Mouse (Mus musculus) intestine, embryonic 15.5 days (tissue): ENCODE measurements around the gene Ttll12. TPM values are rescaled to one million over a fixed set of nuclear protein-coding genes. Genes with fewer than 3 reads are reported as not detected.
A peak's percentile ranks its signal among the peaks of the same experiment; 100 is the strongest.

Experiments
- ATAC-seq: fragments of 200-750 bp; cut with Nextera tagmentation; 2 replicates; pipeline ENCODE4 v1.8.0; 2017; ENCODE audit warnings: moderate TSS enrichment, moderate library complexity
- H3K27ac ChIP-seq: fragments of 300-500 bp; sonication (generic); 2 replicates; pipeline ENCODE4 v1.5.1; 2015; ENCODE audit warnings: mild to moderate bottlenecking, inconsistent platforms
- H3K27me3 ChIP-seq: fragments of 300-500 bp; sonication (generic); replicated peaks from 2 replicates; pipeline ENCODE4 v1.6.1; 2015; ENCODE audit warnings: inconsistent platforms
- H3K36me3 ChIP-seq: fragments of 300-500 bp; sonication (generic); 2 replicates; pipeline ENCODE4 v1.6.1; 2015; ENCODE audit warnings: inconsistent platforms
- H3K4me1 ChIP-seq: fragments of 300-500 bp; sonication (generic); replicated peaks from 2 replicates; pipeline ENCODE4 v1.6.1; 2015; ENCODE audit warnings: inconsistent platforms
- H3K4me2 ChIP-seq: fragments of 300-500 bp; sonication (generic); replicated peaks from 2 replicates; pipeline ENCODE4 v1.6.1; 2015; ENCODE audit warnings: mild to moderate bottlenecking, inconsistent platforms
- H3K4me3 ChIP-seq: fragments of 300-500 bp; sonication (generic); replicated peaks from 2 replicates; pipeline ENCODE4 v1.5.1; 2015; ENCODE audit warnings: inconsistent platforms
- H3K9ac ChIP-seq: fragments of 300-500 bp; sonication (generic); 2 replicates; pipeline ENCODE4 v1.6.1; 2015; ENCODE audit warnings: inconsistent platforms
- H3K9me3 ChIP-seq: fragments of 300-500 bp; sonication (generic); 2 replicates; pipeline ENCODE4 v1.6.1; 2016; ENCODE audit warnings: inconsistent platforms
- WGBS: fragments of 180-500 bp; shearing (Covaris S2); methylation state at CpG from one replicate; pipeline ENCODE4 v1.1.7; 2015; 5-methylcytosine and 5-hydroxymethylcytosine counted together
- polyA plus RNA-seq: library from polyadenylated mRNA; unstranded; fragments of >200 nt; fragmentation: Nextera tagmentation; extraction: Ambion mirVana; gene quantifications from 2 replicates; pipeline ENCODE4 v1.2.1, GENCODE M21; 2015

The Ttll12 gene
- polyA plus RNA-seq, 1 experiment from 2014 or later, result 31.0 TPM

GRCm38 (mm10) chr15:83607115-83607802 lies 12.3 kb upstream of the Ttll12 start:
- Histone ChIP-seq H3K27ac (no peak overlapping the region), H3K27me3 (no peaks in the 10 kb centered on the region), H3K4me1 (peaks cover 6% of the 10 kb centered on the region), H3K9ac (no peak overlapping the region), H3K4me3 (no peak overlapping the region), H3K9me3 (no peaks in the 10 kb centered on the region), H3K4me2 (no peak overlapping the region), H3K36me3 (no peaks in the 10 kb centered on the region)
- peak; percentile 69 for ATAC-seq
- WGBS, result 45% methylated on average over 15 of the region's 15 CpGs

- Histone ChIP-seq H3K9ac (no peak overlapping the region), H3K9me3 (no peaks in the 10 kb centered on the region), H3K4me3 (no peak overlapping the region), H3K36me3 (no peaks in the 10 kb centered on the region), H3K27me3 (no peaks in the 10 kb centered on the region), H3K4me1 (peaks cover 6% of the 10 kb centered on the region), H3K4me2 (no peak overlapping the region), H3K27ac (no peak overlapping the region)
- no peak for ATAC-seq
- WGBS, result 90% methylated on average over 8 of the region's 8 CpGs
Measured at GRCm38 (mm10) chr15:83606700-83607099, 11.7 kb upstream of the Ttll12 start.

- Histone ChIP-seq H3K4me2 (no peak overlapping the region), H3K27me3 (no peaks in the 10 kb centered on the region), H3K9me3 (no peaks in the 10 kb centered on the region), H3K9ac (no peak overlapping the region), H3K36me3 (no peaks in the 10 kb centered on the region), H3K27ac (no peak overlapping the region), H3K4me1 (peaks cover 6% of the 10 kb centered on the region), H3K4me3 (no peak overlapping the region)
- no peak for ATAC-seq
- WGBS, result 79% methylated on average over 11 of the region's 11 CpGs
Measured at GRCm38 (mm10) chr15:83606216-83606615, 11.3 kb upstream of the Ttll12 start.

- Histone ChIP-seq H3K4me2 (no peak overlapping the region), H3K9ac (no peak overlapping the region), H3K27me3 (no peaks in the 10 kb centered on the region), H3K4me1 (peaks cover 6% of the 10 kb centered on the region), H3K27ac (no peak overlapping the region), H3K36me3 (no peaks in the 10 kb centered on the region), H3K4me3 (no peak overlapping the region), H3K9me3 (no peaks in the 10 kb centered on the region)
- no peak for ATAC-seq
- WGBS, result 93% methylated on average over 7 of the region's 7 CpGs
Measured at GRCm38 (mm10) chr15:83603426-83603825, 8.5 kb upstream of the Ttll12 start.

GRCm38 (mm10) chr15:83603046-83603396 lies 8.1 kb upstream of the Ttll12 start:
- Histone ChIP-seq H3K36me3 (no peaks in the 10 kb centered on the region), H3K27ac (0 out of 2 replicates have a peak overlapping the region, but pooled peaks have one; percentile 36), H3K4me1 (peaks cover 6% of the 10 kb centered on the region), H3K27me3 (no peaks in the 10 kb centered on the region), H3K9ac (no peak overlapping the region), H3K4me2 (no peak overlapping the region), H3K4me3 (no peak overlapping the region), H3K9me3 (no peaks in the 10 kb centered on the region)
- WGBS, result 85% methylated on average over 1 of the region's 1 CpGs
- no peak for ATAC-seq

- Histone ChIP-seq H3K36me3 (no peaks in the 10 kb centered on the region), H3K9me3 (no peaks in the 10 kb centered on the region), H3K4me1 (peaks cover 6% of the 10 kb centered on the region), H3K4me2 (no peak overlapping the region), H3K27ac (0 out of 2 replicates have a peak overlapping the region, but pooled peaks have one; percentile 36), H3K4me3 (no peak overlapping the region), H3K27me3 (no peaks in the 10 kb centered on the region), H3K9ac (no peak overlapping the region)
- 61% methylated on average over 13 of the region's 13 CpGs for WGBS
- ATAC-seq, result no peak
Measured at GRCm38 (mm10) chr15:83602372-83603045, 7.6 kb upstream of the Ttll12 start.

- Histone ChIP-seq H3K4me3 (no peak overlapping the region), H3K4me2 (no peak overlapping the region), H3K9ac (no peak overlapping the region), H3K4me1 (peaks cover 6% of the 10 kb centered on the region), H3K9me3 (no peaks in the 10 kb centered on the region), H3K36me3 (no peaks in the 10 kb centered on the region), H3K27ac (no peak overlapping the region), H3K27me3 (no peaks in the 10 kb centered on the region)
- ATAC-seq, result no peak
- WGBS, result 71% methylated on average over 4 of the region's 4 CpGs
Measured at GRCm38 (mm10) chr15:83601185-83601584, 6.2 kb upstream of the Ttll12 start.

GRCm38 (mm10) chr15:83596833-83597232 lies 1.9 kb upstream of the Ttll12 start:
- no peak overlapping the region for H3K4me2 ChIP-seq
- ATAC-seq, result no peak

GRCm38 (mm10) chr15:83595364-83595711 lies 381 bp upstream of the Ttll12 start:
- H3K4me3 ChIP-seq, result peak overlapping the region; percentile 90

More at GRCm38 (mm10) chr15:83596833-83597232, 1.9 kb upstream of the Ttll12 start:
- H3K9ac ChIP-seq, result no peak overlapping the region
- no peaks in the 10 kb centered on the region for H3K9me3 ChIP-seq
- WGBS, result 88% methylated on average over 4 of the region's 4 CpGs
- no peaks in the 10 kb centered on the region for H3K27me3 ChIP-seq
- peaks cover 17% of the 10 kb centered on the region for H3K4me1 ChIP-seq
- no peak overlapping the region for H3K4me3 ChIP-seq
- no peaks in the 10 kb centered on the region for H3K36me3 ChIP-seq
- no peak overlapping the region for H3K27ac ChIP-seq

GRCm38 (mm10) chr15:83593702-83594512 lies 1.1 kb downstream of the Ttll12 start:
- no peaks in the 10 kb centered on the region for H3K27me3 ChIP-seq
- H3K36me3 ChIP-seq, result no peaks in the 10 kb centered on the region
- WGBS, result 12% methylated on average over 19 of the region's 19 CpGs
- peak overlapping the region; percentile 86 for H3K4me2 ChIP-seq
- peak; percentile 82 for ATAC-seq
- no peak overlapping the region for H3K27ac ChIP-seq
- H3K9ac ChIP-seq, result peak overlapping the region; percentile 84
- H3K4me1 ChIP-seq, result peaks cover 23% of the 10 kb centered on the region
- no peaks in the 10 kb centered on the region for H3K9me3 ChIP-seq
- peak overlapping the region; percentile 90 for H3K4me3 ChIP-seq

More at GRCm38 (mm10) chr15:83595364-83595711, 381 bp upstream of the Ttll12 start:
- Histone ChIP-seq H3K9me3 (no peaks in the 10 kb centered on the region), H3K9ac (peak overlapping the region; percentile 46), H3K4me1 (peaks cover 23% of the 10 kb centered on the region), H3K36me3 (no peaks in the 10 kb centered on the region), H3K27me3 (no peaks in the 10 kb centered on the region), H3K27ac (no peak overlapping the region), H3K4me2 (peak overlapping the region; percentile 86)
- ATAC-seq, result no peak; the same call in 1 of the 2 replicates
- WGBS, result 36% methylated on average over 7 of the region's 7 CpGs

- no peaks in the 10 kb centered on the region for H3K9me3 ChIP-seq
- peak overlapping the region; percentile 86 for H3K4me2 ChIP-seq
- H3K9ac ChIP-seq, result 0 out of 2 replicates have a peak overlapping the region, but pooled peaks have one; percentile 0
- no peaks in the 10 kb centered on the region for H3K36me3 ChIP-seq
- no peaks in the 10 kb centered on the region for H3K27me3 ChIP-seq
- no peak; the same call in 1 of the 2 replicates for ATAC-seq
- H3K27ac ChIP-seq, result peak overlapping the region; percentile 11; the same call in 1 of the 2 replicates
- H3K4me1 ChIP-seq, result peaks cover 23% of the 10 kb centered on the region
- H3K4me3 ChIP-seq, result peak overlapping the region; percentile 90; the same call in 1 of the 2 replicates
Measured at GRCm38 (mm10) chr15:83593189-83593585, 1.8 kb downstream of the Ttll12 start.
